Mouse (Mus musculus): ENCODE results near the gene Gng5. TPM values are rescaled to one million over a fixed set of nuclear protein-coding genes. Genes with fewer than 3 reads are reported as not detected.

Gene Gng5
- polyA plus RNA-seq, 1 experiment from 2014 or later: 1,057 TPM

DNA sequence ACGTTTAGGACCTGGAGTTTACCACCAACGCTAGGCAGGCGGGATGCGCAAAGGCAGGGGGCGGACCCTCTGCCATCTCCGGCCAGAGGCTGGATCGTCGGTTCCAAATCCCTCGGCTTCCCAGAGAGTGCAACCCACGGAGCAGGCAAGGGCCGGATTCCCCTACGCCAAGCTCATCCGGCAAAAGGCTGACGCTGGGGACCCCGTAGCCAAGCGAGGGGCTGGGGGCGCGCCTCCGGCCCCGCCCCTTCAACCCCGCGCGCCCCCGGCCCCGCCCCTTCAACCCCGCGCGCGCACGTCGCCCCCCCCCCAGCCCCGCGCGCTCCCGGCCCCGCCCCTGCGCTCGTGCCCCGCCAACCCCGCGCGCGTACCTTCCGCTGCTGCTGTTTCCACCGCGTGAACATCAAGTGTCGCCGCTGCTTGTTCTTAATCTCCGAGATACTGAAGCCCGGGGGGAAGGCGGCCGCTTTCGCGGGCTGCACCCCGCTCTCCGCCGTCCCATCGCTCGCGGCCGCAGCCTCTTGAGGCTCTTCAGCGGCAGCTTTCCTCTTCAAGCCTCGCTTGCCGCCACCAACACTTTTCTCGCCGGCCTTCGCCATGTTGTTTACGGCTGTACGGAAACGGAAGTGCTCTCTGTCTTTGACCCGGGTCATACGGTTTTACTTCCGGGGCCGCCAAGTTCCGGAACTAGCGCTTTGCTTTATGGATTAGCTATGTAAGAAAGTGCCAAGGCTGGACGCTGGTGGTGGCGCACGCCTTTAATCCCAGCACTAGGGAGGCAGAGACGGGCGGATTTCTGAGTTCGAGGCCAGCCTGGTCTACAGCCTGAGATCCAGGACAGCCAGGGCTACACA is 21.4 kb downstream of the Gng5 start, which contains the start of gene Rpf1:
TSS of gene Rpf1 (minus strand) at position 632 of the 854 bp plus-strand sequence.
- Histone ChIP-seq H3K27ac (ENCODE audit: low read depth) (peak within 1 kb of the TSS; percentile 98), H3K27me3 (replicated peaks; ENCODE audit: control insufficient read depth, insufficient read depth, low read length) (no peaks in the 10 kb centered on the region), H3K4me1 (replicated peaks; ENCODE audit: control insufficient read depth, insufficient read depth, low read length) (no peaks in the 10 kb centered on the region), H3K4me3 (ENCODE audit: low read depth, low read length) (peak within 1 kb of the TSS; percentile 81), H3K4me2 (ENCODE audit: low read length) (peak within 1 kb of the TSS; percentile 77), H3K9me3 (ENCODE audit: control insufficient read depth, low read length) (no peaks in the 10 kb centered on the region), H3K9ac (ENCODE audit: low read length) (peak within 1 kb of the TSS; percentile 94), H3K36me3 (ENCODE audit: control insufficient read depth, insufficient read depth, low read length) (peaks cover 24% of the 10 kb centered on the region)
- WGBS: under 1% methylated on average over 61 of the region's 82 CpGs
- ATAC-seq (replicated peaks; ENCODE audit: low FRiP score, low TSS enrichment, low read depth): peak; percentile 95
- peak; percentile 93 for DNase-seq (ENCODE audit: low spot score)

DNA sequence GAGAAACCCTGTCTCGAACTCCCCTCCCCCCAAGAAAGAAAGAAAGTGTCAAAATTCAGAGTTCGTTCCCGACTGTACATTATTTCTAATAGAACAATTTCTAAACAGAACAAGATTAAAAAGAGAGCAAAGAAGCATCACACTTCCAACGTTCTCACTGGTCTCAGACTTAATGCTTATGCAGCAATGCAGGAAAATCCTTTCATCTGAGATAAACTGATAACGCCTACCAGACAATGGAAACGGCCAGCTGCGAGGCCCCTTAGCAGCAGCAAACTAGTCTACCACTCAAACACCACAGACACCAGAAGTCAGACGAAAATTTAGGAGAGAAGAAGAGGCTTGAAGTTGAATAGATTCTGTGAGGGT is 22.0 kb downstream of the Gng5 start:
- DNase-seq (ENCODE audit: low spot score) (no peak), ATAC-seq (replicated peaks; ENCODE audit: low FRiP score, low TSS enrichment, low read depth) (no peak)
- Histone ChIP-seq H3K36me3 (ENCODE audit: control insufficient read depth, insufficient read depth, low read length) (peaks cover 24% of the 10 kb centered on the region), H3K27me3 (replicated peaks; ENCODE audit: control insufficient read depth, insufficient read depth, low read length) (no peaks in the 10 kb centered on the region), H3K9me3 (ENCODE audit: control insufficient read depth, low read length) (no peaks in the 10 kb centered on the region), H3K4me3 (ENCODE audit: low read depth, low read length) (peak overlapping the region; percentile 81), H3K4me1 (replicated peaks; ENCODE audit: control insufficient read depth, insufficient read depth, low read length) (no peaks in the 10 kb centered on the region), H3K4me2 (ENCODE audit: low read length) (peak overlapping the region; percentile 77), H3K9ac (ENCODE audit: low read length) (peak overlapping the region; percentile 94), H3K27ac (ENCODE audit: low read depth) (peak overlapping the region; percentile 98)
- WGBS: 8% methylated on average over 8 of the region's 8 CpGs

DNA sequence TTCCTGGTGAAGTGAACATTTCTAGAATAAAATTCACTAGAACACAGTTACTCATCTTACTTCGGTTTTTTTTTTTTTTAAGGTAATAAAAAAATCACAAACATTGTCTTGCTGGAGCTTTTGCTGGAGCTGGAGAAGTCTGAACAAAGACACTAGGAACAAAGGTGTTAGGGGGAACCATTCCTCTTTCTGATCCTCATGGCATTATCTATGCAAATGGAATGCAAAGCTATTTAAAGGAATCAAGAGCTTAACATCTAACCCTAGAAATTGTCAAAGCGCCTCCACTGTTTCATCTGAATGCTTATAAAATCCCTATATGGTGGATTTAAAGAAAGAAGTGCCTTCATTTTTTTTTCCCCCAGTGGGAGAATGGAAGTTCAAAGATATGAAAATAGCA is 28.7 kb downstream of the Gng5 start:
- Histone ChIP-seq H3K27me3 (replicated peaks; ENCODE audit: control insufficient read depth, insufficient read depth, low read length) (no peaks in the 10 kb centered on the region), H3K4me3 (ENCODE audit: low read depth, low read length) (no peak overlapping the region), H3K9me3 (ENCODE audit: control insufficient read depth, low read length) (no peaks in the 10 kb centered on the region), H3K4me1 (replicated peaks; ENCODE audit: control insufficient read depth, insufficient read depth, low read length) (no peaks in the 10 kb centered on the region), H3K36me3 (ENCODE audit: control insufficient read depth, insufficient read depth, low read length) (no peaks in the 10 kb centered on the region), H3K9ac (ENCODE audit: low read length) (no peak overlapping the region), H3K27ac (ENCODE audit: low read depth) (no peak overlapping the region), H3K4me2 (ENCODE audit: low read length) (no peak overlapping the region)
- whole genome bisulfite sequencing: 52% methylated on average over 2 of the region's 2 CpGs
- DNase-seq (ENCODE audit: low spot score): no peak
- no peak for ATAC-seq (replicated peaks; ENCODE audit: low FRiP score, low TSS enrichment, low read depth)

DNA sequence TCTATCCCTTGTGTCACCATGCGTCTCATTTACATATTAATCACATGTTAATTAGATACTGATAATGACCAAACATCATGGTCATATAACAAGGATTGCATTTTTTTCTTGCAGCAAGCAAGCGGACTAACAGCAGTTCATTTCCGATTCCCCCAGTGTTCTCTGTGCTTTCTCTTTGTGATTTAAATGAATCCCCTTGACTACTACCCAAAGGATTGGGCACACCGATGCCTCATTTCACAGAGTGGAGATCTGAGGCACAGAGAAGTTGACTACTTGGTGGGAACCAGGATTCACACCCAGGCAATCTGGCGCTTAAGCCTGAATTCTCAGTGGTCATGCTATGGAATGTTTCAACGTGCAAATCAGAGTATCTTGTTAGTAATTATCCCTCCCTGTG is 35.4 kb downstream of the Gng5 start:
- Histone ChIP-seq H3K4me3 (ENCODE audit: low read depth, low read length) (no peak overlapping the region), H3K27ac (ENCODE audit: low read depth) (no peak overlapping the region), H3K4me1 (replicated peaks; ENCODE audit: control insufficient read depth, insufficient read depth, low read length) (no peaks in the 10 kb centered on the region), H3K4me2 (ENCODE audit: low read length) (no peak overlapping the region), H3K9ac (ENCODE audit: low read length) (no peak overlapping the region), H3K27me3 (replicated peaks; ENCODE audit: control insufficient read depth, insufficient read depth, low read length) (no peaks in the 10 kb centered on the region), H3K9me3 (ENCODE audit: control insufficient read depth, low read length) (no peaks in the 10 kb centered on the region), H3K36me3 (ENCODE audit: control insufficient read depth, insufficient read depth, low read length) (no peaks in the 10 kb centered on the region)
- WGBS: 64% methylated on average over 6 of the region's 6 CpGs
- DNase-seq (ENCODE audit: low spot score): no peak
- no peak for ATAC-seq (replicated peaks; ENCODE audit: low FRiP score, low TSS enrichment, low read depth)

DNA sequence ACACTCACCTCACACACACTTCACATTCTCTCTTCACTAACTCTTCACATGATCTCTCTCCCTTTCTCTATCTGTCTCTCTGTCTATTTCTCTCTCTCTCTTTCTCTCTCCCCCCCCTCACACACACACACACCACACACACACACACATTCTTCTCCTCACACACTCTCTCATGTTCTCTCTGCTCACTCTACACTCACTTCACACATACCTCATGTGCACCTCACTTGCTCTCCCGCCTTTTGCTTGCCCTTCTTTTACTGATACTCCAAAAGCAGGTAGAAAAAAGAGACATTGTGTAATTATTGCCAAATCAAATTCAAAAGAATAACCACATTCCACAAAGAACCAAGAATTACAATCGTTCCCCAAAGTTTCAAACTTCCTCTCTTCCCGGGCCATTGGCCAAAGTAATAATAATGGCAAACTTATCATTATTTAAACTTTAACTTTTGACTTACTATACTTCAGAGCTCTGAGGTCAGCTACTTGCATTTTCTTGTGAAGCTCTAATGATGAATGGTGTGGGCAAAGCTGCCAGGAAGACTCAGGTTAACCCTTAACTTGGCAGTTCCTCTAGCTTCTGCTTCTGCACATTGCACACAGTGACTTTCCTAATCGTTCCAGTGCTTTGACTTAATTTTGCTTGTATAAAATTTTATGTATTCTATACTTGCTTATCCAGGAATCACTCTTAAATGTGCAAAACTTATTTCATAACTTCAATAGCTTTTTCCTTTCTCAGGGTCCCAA is 41.1 kb downstream of the Gng5 start:
- Histone ChIP-seq H3K9ac (ENCODE audit: low read length) (no peak overlapping the region), H3K4me2 (ENCODE audit: low read length) (no peak overlapping the region), H3K27me3 (replicated peaks; ENCODE audit: control insufficient read depth, insufficient read depth, low read length) (no peaks in the 10 kb centered on the region), H3K9me3 (ENCODE audit: control insufficient read depth, low read length) (no peaks in the 10 kb centered on the region), H3K4me3 (ENCODE audit: low read depth, low read length) (no peak overlapping the region), H3K36me3 (ENCODE audit: control insufficient read depth, insufficient read depth, low read length) (no peaks in the 10 kb centered on the region), H3K4me1 (replicated peaks; ENCODE audit: control insufficient read depth, insufficient read depth, low read length) (no peaks in the 10 kb centered on the region), H3K27ac (ENCODE audit: low read depth) (no peak overlapping the region)
- ATAC-seq (replicated peaks; ENCODE audit: low FRiP score, low TSS enrichment, low read depth): no peak
- WGBS: 57% methylated on average over 4 of the region's 4 CpGs
- DNase-seq (ENCODE audit: low spot score): no peak

DNA sequence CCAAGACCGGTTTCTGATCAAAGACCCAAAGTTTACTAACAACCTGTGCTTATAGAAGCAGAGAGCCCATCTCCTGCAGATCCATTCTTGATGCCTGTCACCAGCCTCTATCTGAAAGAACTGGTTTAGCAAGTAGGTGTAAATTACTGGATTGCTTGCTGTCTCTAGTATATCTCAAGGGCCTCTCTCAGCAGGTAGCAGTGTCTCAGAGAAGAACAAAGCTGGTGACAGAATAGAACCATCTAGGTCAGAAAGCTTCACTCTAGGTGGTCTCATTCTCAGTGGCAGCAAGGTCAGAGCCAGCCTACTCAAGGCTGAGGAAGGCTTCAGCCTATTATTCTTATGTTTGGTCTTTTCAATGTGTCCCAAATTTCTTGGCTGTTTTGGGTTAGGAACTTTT is 44.0 kb downstream of the Gng5 start:
- no peak overlapping the region for H3K27ac ChIP-seq (ENCODE audit: low read depth)
- H3K9me3 ChIP-seq (ENCODE audit: control insufficient read depth, low read length): no peaks in the 10 kb centered on the region
- no peak overlapping the region for H3K9ac ChIP-seq (ENCODE audit: low read length)
- 16% methylated on average over 1 of the region's 1 CpGs for WGBS
- H3K4me3 ChIP-seq (ENCODE audit: low read depth, low read length): no peak overlapping the region
- H3K4me1 ChIP-seq (replicated peaks; ENCODE audit: control insufficient read depth, insufficient read depth, low read length): no peaks in the 10 kb centered on the region
- H3K27me3 ChIP-seq (replicated peaks; ENCODE audit: control insufficient read depth, insufficient read depth, low read length): no peaks in the 10 kb centered on the region
- H3K4me2 ChIP-seq (ENCODE audit: low read length): no peak overlapping the region
- no peak for DNase-seq (ENCODE audit: low spot score)
- ATAC-seq (replicated peaks; ENCODE audit: low FRiP score, low TSS enrichment, low read depth): no peak
- no peaks in the 10 kb centered on the region for H3K36me3 ChIP-seq (ENCODE audit: control insufficient read depth, insufficient read depth, low read length)

DNA sequence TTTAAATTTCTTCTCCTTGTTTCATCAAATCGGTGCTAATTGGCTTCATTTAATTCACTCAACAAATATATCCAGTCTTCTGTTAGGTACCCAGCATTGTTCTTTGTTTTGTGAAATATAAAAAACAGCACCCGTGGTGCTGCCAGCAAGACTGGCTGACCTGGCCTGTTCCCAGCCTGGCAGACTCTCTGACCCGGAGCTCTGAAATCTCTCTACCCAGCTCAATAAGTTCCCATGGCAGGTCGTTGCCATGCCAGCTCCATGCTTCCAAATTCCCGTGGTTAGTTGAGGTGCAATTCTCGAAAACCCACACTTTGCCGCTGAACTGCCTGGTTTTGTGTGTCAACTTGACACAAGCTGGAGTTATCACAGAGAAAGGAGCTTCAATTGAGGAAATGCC is 55.2 kb downstream of the Gng5 start:
- no peak overlapping the region for H3K9ac ChIP-seq (ENCODE audit: low read length)
- 87% methylated on average over 7 of the region's 7 CpGs for WGBS

More for the DNA sequence above, 55.2 kb downstream of the Gng5 start:
- Histone ChIP-seq H3K4me1 (replicated peaks; ENCODE audit: control insufficient read depth, insufficient read depth, low read length) (no peaks in the 10 kb centered on the region), H3K4me2 (ENCODE audit: low read length) (no peak overlapping the region), H3K27me3 (replicated peaks; ENCODE audit: control insufficient read depth, insufficient read depth, low read length) (no peaks in the 10 kb centered on the region), H3K27ac (ENCODE audit: low read depth) (no peak overlapping the region), H3K4me3 (ENCODE audit: low read depth, low read length) (no peak overlapping the region), H3K9me3 (ENCODE audit: control insufficient read depth, low read length) (no peaks in the 10 kb centered on the region), H3K36me3 (ENCODE audit: control insufficient read depth, insufficient read depth, low read length) (no peaks in the 10 kb centered on the region)
- ATAC-seq (replicated peaks; ENCODE audit: low FRiP score, low TSS enrichment, low read depth): no peak
- no peak for DNase-seq (ENCODE audit: low spot score)

Data from intestine, embryonic 14.5 days (tissue).